Mouse (Mus musculus) mature B cell (primary cell): ENCODE measurements around the gene P4ha2.

ENCODE experiments used
- in situ Hi-C: fragments of 300-500 bp; cut with MboI; formaldehyde crosslinking; loops from 2 replicates; pipeline ENCODE4 v1.14.3; 2019

Gene P4ha2

GRCm38 (mm10) chr11:54068520-54069371, 31.1 kb upstream of the P4ha2 start, which contains the start of gene Pdlim4:
Gene Pdlim4 (minus strand): TSS chr11:54069014.
- in situ Hi-C loops = no loop called here

DNA sequence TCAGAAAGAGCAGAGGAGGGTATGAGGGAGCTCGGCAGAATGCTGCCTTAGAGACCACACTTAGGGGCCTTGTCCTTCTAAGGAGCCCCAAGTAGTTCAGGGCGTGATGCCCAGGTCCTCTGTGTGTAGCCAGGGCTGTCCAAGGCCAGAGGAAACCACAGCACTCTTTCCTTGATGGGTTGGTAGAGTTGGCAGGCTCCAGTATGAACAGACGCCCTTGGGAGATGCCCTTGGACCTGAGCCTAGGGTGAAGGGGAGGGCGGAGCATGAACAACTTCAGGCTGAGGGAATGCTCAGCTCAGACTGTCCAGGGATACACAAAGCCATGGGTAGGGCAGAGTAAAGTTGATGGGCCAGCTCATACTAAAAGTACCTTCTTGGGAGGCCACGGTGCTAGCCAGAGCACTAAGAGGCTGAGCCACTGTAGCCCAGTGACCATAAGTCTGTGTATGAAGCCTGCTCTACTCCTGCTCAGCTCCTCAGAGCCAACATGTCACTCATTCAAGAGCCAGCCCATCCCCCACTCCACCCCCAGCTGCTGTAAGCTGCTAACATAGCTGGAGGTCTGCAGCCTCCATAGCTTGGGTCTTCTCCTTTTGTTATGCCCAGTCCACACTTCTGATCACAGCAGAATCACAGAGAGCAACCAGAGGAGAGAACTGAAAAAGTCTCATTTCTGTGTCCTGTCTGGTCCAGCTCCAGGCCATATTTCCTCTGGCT, 28.0 kb upstream of the P4ha2 start:
- in situ Hi-C loops = no loop called here

DNA sequence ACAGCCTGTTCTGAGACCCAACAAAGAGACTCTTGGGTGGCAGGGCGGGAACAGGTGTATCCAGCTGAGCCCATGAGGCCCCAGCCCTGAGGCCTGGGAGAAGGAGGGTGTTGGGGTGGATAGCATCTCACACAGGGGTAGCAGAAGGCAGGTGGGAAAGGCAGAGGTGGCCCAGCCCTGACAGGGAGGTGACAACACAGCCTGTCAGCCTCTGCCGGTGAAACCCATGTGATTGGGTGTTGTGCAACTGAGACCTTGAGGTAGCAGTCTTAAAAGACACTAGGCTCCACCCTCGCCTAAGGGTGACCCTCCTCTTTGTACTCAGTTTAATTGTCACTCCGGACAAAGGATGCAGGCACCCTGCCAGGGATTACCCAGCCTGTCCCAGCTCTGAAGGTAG, 26.6 kb upstream of the P4ha2 start:
- in situ Hi-C loops = no loop called here

DNA sequence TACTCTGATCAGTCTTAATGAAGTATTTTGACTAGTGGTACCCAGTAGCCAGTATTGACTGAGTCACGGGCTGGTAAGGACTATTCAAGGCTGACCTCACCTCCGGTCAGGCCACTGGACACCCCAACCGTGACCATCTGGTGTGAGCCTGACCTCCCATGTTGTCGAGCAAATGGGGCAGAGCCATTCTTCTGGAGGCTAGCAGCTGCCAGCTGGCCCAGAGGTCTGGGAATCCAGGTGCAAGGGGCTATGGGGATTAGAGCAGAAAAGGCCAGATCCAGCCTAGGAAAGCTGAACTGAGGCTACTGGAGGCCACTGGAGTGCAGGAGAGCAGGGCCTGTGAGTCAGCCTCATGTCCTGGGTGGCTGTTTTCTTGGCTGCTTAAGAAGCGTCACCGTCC, 24.5 kb upstream of the P4ha2 start:
- in situ Hi-C loops = no loop called here

DNA sequence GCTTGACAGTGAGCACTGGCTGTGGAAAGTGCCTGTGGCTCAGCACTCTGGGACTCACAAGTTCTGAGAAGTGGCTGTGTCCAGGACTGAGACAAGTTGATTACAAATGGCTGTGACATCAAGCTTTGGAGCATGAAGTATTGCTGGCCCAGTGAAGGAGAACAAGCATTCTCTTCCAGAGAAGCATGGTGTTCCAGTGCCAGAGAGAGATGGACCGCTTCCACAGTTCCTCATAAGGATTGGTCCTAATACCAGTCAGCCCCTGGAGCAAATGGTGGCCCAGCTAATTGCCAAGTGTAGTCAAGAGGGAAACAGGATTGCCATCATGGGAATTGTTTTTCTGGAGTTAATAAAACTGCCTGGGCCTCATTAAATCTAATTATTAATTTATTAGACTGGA, 23.8 kb upstream of the P4ha2 start:
- in situ Hi-C loops = no loop called here

DNA sequence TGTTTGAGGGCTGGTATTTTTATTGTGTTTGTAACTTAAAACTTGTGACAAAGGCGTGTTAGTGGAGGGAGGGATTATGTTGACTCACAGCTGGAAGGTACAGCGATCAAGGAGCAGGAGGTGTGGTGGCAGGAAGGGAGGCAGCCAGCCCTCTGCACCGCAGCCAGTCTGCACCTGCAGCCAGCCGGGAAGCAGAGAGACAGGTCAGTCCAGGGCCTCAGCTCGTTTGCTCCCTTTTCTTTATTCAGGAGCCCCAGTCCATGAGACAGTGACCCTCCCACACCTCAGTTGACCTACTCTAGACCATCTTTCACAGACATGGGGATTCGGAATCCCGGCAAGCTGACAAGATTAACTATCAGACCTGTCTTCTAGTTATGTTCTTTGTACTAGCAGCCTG, 19.5 kb upstream of the P4ha2 start:
- in situ Hi-C loops = no loop called here

DNA sequence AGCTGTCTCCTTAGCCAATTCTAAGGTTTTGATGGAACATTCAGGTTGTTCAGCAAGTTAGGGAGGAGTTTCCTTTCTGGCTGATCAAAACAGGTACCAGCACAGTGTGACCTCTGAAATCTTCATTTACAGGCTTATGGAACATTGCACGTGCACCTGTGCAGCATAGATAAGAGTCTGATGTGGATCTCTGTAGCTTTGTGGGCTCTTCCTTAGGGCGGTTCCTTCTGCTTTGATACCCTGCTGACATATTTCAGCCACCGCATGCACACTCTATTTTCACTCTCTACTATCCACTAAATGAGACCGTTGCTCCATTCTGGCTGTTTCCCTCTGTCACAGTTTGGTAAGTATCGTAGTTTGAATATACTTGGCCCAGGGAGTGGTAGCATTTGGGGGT, 17.2 kb upstream of the P4ha2 start:
- in situ Hi-C loops = no loop called here

DNA sequence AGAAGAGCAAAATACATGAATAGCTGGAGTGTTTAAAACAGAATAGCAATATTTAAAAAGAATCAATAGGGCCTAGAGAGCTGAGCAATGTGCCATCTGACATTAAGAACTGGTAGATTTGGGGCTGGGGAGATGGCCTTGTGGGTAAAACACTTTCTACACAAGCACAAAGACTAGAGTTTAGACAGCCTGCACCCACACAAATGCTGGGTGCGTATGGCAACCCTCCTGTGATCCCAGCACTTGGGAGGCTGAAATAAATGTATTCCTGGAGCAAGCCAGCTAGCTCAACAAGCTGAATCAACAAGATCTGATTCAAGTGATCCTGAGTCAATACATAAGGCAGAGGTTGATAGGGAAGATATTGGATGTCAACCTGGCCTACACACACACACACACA, 14.9 kb upstream of the P4ha2 start:
- in situ Hi-C loops = no loop called here

DNA sequence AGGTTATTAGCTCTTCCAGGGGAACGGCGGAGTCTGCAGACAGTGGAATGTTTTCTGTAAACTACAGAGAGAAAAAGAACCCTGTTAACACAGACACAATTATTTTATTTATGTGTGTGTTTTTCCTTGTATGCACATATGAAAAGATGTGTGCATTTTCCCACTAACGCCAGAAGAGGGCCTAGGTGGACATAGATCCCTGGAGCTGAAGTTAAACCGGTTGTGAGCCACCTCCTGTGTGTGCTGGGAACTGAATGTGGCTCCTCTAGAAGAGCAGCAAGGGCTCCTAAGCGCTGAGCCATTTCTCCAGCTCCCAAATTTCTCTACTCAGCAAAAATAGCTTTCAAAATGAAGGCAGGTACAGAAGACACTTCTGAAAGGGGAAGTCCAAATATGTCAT, 14.1 kb upstream of the P4ha2 start:
- in situ Hi-C loops = no loop called here

DNA sequence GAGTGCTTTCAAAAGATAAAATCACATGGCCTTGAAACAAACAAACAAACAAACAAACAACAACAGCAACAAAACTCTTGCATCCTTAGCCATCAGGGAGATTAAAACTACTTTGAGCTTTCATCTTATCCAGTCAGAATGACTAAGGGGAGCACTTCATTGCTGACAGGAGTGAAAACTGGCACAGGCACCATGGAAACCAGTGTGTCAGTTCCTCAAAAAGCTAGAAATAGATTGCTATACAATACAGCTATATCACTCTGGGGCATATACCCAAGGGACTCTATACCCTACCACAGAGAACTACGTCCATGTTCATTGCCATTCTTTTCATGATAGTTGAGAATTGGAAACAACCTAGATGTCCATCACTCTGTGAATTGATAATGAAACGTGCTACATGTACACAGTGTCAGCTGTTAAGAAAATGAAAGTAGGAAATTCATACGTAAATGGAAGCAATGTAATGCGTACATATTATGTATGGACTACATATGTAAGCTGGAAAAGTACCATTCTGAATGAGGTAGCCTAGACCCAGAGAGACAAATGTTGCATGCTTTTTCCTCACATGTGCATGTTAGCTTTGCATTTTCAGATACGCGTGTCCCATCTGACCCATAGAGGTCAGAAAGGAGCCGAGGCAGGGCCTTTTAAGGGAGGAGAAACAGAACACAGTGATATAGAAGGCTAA, 11.5 kb upstream of the P4ha2 start:
- in situ Hi-C loops = no loop called here

GRCm38 (mm10) chr11:54088947-54089317, 11.0 kb upstream of the P4ha2 start:
- in situ Hi-C loops = no loop called here

DNA sequence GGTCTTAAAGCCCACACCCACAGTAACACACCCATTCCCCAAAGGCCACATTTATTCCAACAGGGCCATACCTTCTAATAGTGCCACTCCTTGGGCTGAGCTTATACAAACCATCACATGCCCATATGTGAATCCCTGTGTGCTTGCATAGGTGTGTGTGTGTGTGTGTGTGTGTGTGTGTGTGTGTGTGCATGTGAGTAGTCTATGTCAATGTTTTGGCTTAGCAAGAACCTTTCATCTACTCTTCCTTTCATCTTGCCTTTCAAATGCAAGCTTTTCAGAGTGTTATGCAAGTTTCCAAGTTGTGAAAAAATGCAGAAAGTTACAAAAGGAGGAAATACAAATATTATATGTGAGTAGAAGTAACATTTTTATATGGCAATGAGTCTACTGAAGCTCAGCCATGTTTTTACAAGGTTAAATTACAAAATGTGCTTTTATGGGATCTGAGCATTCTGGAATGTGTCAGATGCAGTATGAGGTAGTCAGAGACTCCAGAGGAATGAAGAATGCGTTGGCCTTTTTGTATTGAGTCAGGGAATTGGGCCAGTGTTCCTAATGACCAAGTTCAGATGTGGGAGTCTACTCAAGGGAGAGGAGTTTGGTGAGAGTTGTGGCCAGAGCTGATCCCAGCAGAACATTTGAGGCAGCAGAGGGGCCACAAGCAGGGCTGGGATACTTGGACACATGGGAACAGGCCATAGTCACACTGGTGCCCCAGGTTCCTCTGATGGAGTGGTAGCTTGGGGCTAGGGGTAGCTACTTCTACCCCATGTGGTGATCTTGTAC, 9.6 kb upstream of the P4ha2 start:
- in situ Hi-C loops = no loop called here

DNA sequence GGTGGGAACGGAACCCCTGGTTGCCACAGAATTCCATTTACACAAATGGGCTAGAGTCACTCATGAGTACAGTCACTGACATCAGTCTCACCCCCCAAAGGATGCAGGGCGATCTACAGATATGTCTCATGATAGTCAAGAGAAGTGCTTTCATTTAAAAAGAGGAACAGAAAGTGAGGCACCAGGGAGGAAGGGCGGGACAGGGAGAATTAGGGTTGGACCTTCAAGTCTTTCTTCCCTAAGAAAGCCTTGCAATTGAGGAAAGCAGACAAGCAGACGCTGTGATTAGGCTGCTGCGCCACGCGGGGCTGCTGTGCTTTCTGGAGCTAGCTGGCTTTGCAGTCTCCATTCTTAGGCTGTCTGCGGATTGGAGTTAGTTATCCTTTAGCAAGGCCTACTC, 8.2 kb upstream of the P4ha2 start:
- in situ Hi-C loops = no loop called here

GRCm38 (mm10) chr11:54092188-54092587, 7.7 kb upstream of the P4ha2 start:
- in situ Hi-C loops = no loop called here

DNA sequence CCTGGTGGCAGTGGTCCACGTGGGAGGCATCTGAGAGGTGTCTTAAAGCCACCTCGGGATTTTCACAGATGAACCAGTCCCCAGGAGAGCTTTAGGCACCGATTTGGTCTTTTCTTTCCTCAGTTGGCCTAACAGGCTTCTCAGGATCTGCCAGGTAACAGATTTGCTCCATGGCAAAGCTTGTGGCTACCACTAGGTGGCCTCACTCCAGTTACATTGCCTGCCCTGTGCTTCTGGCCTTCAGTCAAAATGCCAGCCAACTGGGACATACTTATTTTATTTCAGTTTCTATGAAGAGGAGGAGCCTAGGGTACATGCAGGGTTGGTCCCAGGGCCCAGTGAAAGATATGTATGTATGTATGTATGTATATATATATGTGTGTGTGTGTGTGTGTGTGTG, 6.9 kb upstream of the P4ha2 start:
- in situ Hi-C loops = no loop called here

DNA sequence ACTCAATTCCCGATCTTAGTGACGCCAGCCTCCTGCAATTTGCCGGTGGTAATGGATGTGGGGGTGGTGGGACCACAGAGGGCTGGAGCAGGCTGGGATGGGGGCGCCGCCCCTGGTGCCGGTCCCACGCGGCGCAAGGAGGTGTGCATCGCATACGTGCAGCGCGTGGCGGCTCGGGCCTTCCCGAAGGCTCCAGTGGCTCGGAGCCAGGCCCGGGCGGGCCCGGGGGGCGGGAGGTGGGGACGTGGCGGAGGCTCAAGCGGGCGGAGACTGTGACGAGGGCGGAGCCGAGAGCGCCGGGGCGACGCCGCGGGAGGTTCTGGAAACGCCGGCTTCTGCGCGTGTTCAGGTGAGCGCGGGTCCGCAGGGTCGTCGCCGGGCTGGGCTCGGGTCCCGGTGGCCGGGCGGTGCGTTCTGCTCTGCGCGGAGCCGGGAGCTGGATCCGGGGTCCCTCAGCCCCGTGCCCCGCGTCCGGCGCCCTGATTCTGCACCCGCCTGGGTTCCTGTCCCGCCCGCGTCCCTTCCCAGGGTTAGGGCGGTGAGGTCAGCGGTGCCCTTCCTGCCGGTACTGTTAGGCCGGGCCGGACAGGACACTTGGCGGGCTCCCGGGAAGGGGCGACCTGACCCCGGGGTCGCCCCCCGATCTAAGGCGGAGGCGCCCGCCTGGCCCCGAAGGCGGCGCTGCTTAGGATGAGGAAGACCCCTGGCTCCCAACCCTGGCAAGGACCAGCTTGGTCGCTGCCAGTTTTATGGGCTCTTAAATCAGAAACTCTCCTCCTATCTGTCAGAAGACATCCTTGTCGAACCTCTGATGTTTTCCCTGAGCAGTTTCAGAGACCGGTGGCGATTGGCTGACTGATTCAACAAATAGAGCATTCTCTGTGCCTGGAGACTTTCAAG, 1.0 kb downstream of the P4ha2 start:
- in situ Hi-C loops = no loop called here

- in situ Hi-C loops = no loop called here
Observed at GRCm38 (mm10) chr11:54101701-54102100, 1.8 kb downstream of the P4ha2 start.

- in situ Hi-C loops = no loop called here
Observed at GRCm38 (mm10) chr11:54102706-54103449, 3.0 kb downstream of the P4ha2 start.

DNA sequence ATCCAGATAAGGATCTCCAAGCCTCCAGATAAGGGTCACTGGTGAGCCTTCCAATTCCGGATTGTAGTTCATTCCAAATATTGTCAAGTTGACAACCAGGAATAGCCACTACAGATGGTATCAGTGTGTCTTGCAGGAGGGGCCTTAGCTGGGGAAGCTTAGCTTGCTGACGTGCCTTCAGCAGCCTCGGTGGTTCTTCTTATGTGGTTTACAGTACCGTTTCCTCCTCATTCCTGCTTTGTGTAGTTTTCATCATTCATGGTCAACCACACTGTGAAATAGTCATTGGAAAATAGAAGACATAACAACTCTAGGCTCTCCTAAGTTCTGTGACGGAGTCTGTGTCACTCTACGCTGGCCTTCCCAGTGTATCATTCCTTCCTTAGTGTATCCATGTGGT, 5.1 kb downstream of the P4ha2 start:
- in situ Hi-C loops = no loop called here

GRCm38 (mm10) chr11:54106676-54107075, 6.8 kb downstream of the P4ha2 start:
- in situ Hi-C loops = no loop called here
